Mouse (Mus musculus) telencephalon, adult 2 months (tissue): ENCODE data around the gene Ank2.

Experiments used
- DNase-seq: peaks from one replicate; pipeline ENCODE4 v3.0.0-alpha.2; 2011; ENCODE audit warnings: low read depth, low spot score

Ank2 gene

DNA sequence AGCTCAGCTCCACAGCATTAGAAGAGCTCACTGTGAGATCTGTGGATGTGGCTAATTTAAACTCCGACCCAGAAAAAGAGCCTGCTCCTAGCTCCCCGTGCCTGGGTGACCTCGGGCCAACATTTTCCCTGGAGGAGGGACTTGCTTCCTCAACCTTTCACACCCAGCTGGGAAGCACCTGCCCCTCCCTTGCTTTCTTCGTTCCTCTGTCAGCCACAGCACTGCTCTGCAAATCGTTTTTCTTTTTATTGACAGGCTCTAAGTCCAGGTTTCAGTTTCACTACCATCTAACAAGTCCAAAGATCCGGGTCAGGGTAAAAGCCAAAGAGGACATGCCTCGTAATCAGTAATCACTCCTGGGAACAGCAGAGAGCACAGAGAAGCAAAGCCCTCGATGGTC, 375.8 kb downstream of the Ank2 start:
- no peak for DNase-seq

DNA sequence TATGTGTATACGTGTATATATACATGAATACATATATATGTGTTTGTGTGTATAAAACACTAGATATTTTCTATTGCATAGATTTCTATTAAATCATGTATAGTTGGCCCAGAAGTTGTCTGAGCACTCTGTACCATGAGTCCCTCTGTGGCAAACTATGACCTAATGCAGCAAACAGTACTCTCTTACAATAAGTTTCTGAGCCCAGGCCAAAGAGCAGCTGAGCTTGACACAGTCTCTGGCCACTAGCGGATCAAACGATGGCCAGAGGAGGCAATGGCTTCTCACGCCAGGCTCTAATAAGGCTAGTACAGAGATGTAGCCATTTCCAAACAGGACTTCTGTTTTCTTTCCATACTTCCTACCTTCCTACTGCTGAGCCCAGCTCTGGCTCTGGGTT, 380.4 kb downstream of the Ank2 start:
- DNase-seq = no peak

DNA sequence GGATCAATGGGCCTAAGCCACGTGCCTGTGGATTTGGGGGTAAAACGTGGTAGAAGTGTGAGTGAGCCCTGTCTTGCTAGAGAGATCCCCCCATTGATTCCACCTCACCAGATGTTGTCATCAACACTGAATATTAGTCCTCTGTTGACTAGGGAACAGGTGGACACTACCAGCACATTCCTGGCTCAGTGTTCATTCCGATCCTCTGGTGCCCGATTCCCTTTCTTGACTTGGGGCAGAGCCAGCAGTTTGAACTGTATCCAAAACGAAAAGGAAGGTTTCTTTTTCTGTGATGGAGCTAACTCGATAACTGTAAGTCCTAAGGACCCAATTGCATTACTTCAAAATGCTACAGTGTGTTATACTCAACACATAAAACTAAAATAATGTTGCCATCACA, 382.9 kb downstream of the Ank2 start:
- no peak for DNase-seq

DNA sequence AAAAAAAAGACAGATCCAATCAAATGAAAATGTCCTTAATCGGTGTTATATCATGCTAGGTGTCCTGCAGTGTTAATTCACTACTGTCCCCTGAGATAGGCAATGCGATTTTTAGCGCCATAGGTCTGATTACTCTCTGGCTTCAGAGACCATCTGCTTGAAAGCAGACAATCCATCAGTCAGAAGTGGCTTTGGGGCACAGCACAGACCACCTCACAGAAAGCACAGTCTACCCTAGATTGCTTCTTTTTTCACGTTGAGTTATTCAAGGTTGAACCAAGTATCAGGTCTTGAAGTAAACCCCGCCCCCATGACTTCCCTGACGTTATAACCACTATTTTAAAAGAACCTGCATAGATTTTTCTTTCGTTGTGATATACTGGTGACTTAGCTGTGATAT, 385.9 kb downstream of the Ank2 start:
- DNase-seq = no peak

DNA sequence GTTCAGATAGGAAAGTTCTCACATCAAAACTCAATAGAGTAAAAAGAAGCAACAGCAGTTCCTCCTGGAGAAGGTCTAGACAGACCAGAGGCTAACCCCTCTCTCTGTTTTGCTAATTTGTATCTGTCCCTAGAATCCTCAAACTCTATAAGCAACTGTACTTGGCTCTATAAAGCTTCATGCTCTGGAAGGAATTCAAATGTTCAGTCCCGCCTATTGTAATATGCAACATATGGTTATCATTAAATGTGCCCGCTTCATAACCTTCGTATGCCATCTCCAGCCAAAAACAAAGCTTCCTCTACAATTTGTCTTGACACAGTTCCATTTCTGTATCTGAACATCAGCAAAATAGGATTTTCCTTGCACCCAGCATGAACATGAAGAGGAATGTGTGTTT, 389.7 kb downstream of the Ank2 start:
- DNase-seq = no peak

DNA sequence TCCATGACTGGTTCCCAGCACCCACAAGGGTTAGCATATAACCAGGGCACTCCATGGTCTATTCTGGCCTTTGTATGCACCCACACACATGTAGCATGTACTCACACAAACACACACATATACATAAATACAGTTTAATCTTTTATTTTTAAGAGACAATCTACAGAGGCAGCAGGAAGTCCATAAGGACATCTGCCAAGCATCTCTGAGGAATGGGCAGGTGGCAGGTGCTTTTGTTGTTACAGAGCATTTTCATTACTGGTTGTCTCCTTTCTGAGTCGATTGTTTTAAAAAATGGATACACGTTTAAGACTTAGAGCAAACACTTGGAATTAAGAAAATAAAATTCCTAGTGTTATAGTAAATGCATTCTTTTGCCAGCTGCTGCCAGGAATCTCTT, 390.7 kb downstream of the Ank2 start:
- no peak for DNase-seq

DNA sequence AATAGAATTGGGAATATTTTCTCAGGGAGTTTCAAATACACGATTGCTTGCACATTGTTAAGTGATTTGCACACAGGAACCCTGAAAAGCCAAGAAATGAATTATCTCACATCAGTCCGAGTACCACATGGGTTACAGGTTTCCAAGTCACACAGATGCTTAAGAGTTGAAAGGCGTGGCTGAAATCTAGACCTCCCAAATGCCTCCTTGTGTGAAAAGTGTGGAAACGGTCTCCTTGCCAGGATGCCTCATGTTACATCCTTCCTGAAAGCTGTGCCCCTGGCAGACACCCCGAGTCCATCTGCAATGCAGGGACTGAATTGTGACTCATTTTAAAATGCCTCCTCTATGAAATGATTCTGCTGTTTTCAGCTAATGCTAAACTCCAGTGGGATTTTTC, 391.9 kb downstream of the Ank2 start:
- no peak for DNase-seq

DNA sequence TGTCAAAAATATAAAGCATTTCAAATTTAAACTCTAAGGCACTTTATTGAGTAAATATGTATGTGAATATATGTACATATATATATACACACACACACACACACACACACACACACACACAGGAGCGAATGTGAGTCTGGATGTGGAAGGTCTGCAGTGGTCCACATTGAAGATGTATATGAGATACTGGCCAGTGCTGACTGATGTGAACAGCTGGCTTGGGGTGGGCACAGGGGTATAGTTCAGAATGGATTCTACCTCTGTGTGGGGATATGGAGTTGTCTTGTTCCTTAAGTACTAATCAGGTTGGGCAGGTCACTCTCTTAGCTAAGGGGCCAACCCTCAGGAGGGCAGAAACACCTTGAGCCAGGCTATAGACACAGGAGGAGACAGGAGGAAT, 397.8 kb downstream of the Ank2 start:
- DNase-seq = no peak

DNA sequence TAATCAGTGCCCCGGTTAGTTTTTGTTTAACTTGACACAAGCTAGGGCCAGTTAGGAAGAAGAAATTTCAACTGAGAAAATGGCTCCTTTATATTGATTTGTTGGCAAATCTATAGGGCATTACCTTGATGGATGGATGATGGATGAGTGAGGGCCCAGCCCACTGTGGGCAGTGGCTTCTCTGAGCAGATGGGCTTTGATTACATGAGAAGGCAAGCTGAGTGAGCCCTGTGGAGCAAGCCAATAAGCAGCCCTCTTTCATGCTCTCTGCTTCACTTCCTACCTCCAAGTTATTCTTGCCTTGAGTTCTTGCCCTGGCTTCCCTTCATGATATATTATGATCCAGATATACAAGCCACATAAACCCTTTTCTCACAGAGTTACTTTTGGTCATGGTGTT, 401.4 kb downstream of the Ank2 start:
- DNase-seq = no peak

DNA sequence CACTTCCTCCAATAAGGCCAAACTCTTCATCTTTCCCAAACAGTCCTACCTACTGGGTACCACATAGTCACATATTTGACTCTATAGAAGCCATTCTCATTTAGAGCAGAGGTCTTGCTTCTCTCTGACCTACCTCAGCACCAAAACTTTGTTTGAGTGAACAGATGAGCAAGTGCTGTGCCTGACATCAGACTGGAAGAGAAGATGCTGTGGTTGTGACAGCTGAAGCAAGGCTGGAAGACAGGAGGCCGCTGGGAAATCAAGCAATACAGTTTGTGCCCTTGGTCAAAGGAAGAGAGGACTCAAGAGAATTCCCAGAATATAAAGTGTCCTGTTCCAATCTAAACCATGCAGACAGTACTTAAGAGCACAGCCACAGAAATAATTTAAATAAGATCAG, 402.0 kb downstream of the Ank2 start:
- no peak for DNase-seq

DNA sequence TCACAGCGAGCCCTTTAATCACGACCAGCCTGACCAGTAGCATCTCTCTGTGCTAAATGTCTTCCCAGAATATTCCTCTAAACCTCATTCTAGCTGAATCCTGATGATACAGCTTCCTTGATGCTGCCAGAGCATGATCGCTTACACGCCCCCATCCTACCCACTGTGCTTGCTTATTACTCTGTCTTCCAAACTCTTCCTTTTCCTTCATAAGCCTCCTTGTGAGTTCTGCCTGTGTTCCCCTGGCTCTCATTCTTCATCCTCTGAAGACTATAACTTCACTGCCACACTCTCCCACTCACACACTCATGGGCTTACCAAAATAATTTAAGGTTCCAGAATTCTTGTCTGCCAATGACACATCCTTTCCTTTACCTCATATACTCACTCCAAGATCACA, 405.5 kb downstream of the Ank2 start:
- DNase-seq = peak; percentile 79

DNA sequence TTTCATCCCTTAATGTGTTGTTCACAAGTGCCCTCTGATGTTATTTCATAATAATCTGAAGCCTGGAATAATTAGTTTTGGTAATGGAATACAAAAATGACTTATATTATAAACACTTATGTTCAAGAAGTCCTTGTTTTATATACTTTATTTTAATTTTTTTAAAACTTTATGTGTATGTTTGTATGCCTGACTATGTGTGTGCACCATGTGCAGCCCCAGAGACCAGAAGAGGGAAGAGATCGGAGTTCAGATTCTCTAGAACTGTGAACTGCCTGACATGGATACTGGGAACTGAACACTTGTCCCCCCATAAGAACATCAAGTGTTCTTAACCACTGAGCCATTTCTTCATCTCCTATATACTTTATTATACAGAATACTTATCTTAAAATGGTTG, 411.6 kb downstream of the Ank2 start:
- no peak for DNase-seq

DNA sequence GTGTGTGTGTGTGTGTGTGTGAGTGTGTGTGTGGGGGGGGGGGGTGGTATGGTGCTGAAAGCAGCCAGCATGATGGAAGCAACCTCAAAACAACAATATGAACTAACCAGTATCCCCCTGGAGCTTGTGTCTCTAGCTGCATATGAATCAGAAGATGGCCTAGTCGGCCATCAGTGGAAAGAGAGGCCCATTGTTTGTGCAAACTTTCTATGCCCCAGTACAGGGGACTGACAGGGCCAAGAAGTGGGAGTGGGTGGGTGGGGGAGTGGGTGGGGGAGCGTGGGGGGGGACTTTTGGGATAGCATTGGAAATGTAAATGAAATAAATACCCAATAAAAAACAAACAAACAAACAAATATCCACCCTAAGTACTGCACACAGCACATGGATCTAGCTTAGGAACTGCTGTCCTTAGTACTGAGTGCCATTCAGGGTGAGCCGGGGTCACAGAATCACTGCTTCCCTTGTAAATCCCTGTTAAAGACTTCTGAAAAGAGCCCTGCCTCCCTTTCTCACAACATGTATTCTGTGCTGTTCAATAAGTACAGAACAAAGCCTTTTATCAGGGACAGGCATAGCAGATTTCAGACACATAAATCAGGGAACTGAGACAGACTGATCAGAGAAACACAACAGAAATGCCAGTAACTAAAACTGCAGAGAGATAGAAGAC, 412.2 kb downstream of the Ank2 start:
- no peak for DNase-seq

DNA sequence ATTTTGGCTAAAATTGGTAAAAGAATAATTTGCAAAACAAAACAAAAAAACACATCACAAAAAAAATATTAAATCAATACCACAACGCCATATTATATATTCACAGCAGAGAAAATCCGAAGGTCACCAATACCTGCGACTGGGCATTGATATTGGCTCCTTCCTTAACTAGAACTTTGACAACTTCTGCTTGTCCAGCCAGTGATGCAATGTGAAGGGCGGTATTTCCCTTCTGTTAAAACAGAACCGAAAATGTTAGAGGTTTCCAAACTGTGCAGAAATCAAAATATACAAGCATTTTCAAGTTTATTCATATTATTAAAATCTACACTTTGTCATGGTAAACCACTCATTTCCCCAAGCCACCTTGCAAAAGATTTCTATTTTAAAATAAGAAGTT, 421.8 kb downstream of the Ank2 start:
- DNase-seq = no peak

DNA sequence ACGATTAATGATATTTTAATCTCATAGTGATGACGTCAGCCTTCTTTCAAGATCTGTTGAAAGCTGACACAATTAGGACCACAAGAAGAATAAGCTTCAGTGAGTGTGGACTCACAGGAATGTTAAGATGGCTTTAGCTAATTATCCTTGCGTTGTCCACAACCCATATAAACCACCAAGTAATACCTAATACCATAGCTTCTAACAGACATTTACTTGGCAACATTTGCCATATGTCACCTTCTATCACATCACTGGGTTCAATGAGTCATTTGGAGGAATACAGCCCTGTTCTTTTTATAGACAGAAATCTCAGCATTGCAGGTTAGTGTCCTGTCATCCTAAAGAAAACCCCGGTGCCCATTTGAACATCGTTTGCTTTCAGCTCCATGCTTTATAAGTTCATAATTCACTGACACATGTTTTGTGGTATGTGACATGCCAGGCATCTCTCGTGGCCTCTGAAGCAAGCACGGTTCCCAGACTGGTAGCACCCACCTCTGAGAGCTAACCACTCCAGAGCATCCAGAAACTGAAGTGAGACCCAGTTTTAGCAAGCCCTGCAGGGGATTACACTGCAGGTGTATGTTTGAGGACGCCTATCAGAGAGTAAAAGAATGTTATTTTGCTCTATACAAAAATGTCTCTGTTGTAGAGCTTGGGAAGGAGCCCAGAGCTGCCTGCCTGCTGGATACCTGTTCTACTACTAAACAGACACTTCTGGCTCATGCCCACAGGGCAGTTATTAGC, 423.4 kb downstream of the Ank2 start:
- no peak for DNase-seq

DNA sequence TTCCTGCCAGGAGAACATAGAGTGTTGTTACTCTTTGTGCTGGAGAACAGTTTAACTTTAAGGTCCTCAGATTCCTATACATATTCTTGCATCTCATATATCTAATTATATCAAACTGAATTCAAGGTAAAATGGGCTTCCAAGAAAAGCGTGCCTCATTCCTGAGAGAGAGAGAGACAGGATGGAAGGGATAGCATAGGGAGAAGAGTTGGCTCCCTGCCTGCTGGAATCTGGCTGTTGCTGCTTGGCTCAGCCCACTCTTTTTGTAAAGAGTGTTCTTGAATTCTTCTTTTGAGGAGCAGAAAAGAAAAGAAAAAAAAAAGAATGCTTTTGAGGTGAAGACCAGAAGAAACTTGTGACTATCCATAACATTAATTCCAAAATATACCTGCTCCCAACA, 427.7 kb downstream of the Ank2 start:
- peak; percentile 85 for DNase-seq

DNA sequence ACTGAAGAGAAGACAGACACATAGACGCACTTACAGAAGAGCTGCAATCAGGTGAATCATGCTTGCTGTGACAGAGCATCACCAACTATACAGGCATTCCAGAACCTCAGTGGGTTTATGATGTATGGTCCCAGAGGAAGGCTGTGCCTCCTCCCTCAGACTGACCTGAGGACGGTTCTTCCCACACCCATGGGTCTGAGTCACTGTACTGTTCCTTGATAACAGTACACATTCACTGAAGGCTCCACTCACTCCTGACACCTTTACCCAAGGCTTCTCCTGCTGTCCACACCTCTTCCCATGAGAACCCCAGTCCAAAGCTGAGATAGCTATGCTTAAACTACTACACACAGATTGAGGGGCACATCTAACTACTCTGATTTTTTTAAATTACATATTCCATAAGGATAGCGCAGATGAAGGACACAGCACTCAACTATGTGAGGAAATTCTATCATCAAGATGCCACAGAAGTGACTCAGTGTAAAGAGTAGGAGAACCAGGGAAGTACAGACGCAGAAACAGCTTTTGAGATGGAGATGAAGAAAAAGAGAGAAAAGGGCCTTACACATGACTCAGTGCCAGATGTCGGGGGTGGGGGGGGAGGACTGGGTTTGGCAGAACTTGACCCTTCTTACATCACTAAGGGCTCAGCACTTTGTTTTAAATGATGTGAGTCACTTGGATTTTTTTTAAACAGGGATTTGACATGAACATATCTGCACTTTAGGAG, 435.3 kb downstream of the Ank2 start:
- no peak for DNase-seq

DNA sequence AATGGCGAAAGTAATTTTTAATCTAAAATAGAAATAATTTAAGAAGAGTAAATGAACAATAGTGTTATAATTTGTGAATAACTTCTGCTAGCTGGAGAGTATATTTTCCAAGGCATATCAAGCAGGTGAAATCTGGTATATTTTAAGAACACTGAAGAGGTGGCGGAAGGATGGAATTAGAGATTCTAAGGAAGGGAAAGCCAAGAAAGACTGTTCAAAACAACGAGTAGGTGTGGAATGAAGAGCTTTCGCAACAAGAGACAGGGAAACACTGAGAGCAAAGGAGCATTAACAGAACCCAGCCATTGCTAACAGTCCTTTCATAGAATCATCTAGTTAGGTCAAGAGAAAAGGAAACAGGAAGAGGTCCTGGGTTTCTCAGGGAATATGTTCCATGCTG, 439.5 kb downstream of the Ank2 start:
- no peak for DNase-seq

DNA sequence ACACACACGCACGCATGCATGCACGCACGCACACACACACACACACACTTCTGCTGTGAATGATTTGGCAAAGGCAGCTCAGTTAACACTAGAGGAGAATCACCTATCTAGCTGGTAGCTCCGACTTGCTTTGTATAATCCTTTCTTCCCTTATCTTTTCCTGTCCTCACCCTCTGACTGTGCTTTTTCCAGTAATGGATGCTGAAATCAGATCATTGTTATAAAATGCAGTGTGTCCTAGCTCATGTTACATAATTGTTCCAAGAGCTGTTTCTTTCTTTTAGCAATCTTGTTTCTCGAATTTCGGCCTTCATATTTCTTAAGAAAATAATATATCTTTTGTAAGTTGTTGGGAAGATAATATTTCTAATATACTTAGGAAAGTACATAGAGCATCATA, 457.9 kb downstream of the Ank2 start:
- no peak for DNase-seq

DNA sequence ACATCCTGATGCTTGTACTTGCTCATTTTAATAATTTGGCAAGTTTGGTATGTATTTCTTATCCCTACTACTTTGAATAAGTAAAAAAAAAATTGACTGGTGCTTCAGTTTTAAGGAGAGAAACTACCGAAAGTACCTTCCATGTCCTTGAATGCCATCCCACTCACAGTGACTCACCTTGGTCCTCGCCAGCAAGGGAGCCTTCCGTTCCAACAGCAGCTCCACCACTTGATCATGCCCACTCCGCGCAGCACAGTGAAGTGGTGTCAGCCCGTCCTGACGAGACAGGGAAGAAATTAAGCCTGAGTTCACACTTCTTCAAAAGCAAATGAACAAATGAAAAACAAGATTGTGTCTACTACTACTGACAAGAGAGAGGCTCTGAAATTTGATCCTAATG, 460.6 kb downstream of the Ank2 start:
- no peak for DNase-seq

DNA sequence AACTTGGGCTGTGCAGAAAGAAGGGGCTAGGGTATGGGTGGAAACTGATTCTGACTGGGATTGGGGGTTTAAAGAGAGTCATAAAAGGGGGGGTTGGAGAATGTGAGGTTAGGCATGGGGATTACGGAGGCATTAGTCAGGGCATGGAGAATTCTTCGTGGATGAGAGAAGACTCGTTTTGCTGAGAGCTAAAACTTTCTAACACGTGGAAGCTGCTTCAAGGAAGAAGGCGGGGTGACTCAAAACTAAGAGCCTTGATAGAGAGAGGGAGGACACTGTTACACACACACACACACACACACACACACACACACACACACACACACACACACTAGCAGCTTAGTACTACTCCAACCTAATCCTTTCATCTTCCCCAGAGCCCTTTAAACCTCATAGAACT, 463.0 kb downstream of the Ank2 start:
- DNase-seq = no peak

DNA sequence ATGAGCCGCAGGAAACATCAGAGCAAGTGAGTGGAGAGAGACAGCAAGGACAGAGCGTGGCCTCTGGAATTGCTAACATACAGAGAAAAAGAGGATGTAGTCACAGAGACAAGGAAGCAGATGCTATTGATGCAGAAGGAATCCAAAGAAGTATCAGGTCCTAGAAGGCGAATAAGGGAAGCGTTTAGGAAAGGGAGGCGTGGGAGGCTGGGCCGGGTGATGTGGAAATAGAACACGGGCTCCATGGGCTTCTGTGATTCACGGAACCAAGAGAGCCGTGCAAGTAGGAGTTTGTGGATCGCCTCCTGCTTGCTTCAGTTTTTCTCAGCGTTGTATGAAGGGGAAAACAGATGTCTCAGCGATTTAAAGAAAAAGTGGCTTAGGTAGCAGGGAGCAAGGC, 463.6 kb downstream of the Ank2 start:
- DNase-seq = peak; percentile 92

DNA sequence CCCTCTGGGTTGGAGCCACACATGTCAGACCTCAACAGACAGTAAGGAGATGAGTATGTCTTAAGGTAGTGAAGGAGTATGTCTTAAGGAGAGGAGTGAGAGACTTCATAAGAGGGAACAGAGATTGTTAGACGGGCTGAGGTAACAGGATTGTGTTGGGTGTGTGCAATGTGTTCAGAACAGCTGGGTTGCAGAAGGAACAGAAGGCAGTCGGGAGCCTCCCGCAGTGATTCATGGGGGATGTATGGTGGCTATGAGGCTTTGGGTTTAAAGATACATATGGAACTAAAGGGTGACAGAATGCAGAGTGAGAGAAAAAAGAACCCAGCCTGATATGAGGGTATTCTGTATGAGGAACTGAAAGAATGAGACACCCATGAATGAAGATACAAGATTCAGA, 464.2 kb downstream of the Ank2 start:
- DNase-seq = no peak
